Mouse (Mus musculus) liver, embryonic 14.5 days (tissue): ENCODE measurements at regions not wholly inside any gene's neighbourhood (a gene's known extent, or its start where the extent isn't known, plus 50 kb on each side); places are given as distances from the start of the nearest gene placed in this dataset.

Experiments
- ATAC-seq: fragments of 200-750 bp; cut with Nextera tagmentation; 2 replicates; pipeline ENCODE4 v1.8.0; 2017; ENCODE audit warnings: moderate number of reproducible peaks, mild to moderate bottlenecking, moderate library complexity; ENCODE audit not compliant: insufficient read depth
- DNase-seq, 3 experiments: peaks; one replicate each; pipeline ENCODE4 v3.0.0-alpha.2; 2012 to 2013; ENCODE audit warnings: low read depth in 3 of 3, low spot score in 3 of 3
- H3K27ac ChIP-seq: fragments of 300-500 bp; sonication (generic); 2 replicates; pipeline ENCODE4 v1.5.1; 2014; ENCODE audit warnings: moderate library complexity, mild to moderate bottlenecking, control low read depth, inconsistent platforms
- H3K27me3 ChIP-seq: fragments of 300-500 bp; sonication (generic); 2 replicates; pipeline ENCODE4 v1.6.1; 2014; ENCODE audit warnings: mild to moderate bottlenecking, low read length, moderate library complexity; ENCODE audit not compliant: control insufficient read depth, insufficient read depth
- H3K36me3 ChIP-seq: fragments of 300-500 bp; sonication (generic); replicated peaks from 2 replicates; pipeline ENCODE4 v1.6.1; 2014; ENCODE audit warnings: low read depth; ENCODE audit not compliant: control insufficient read depth, insufficient read depth
- H3K4me1 ChIP-seq, 2 experiments: fragments of 200-500 bp in 1 of 2; fragments of 300-500 bp in 1 of 2; sonication (generic) in 1 of 2; replicated peaks; 2 replicates each; pipeline ENCODE4 v1.6.1; 2012 to 2014; ENCODE audit warnings: antibody characterized with exemption in 1 of 2, inconsistent platforms in 1 of 2, low read length in 1 of 2; ENCODE audit not compliant: control insufficient read depth in 2 of 2, insufficient read depth in 2 of 2
- H3K4me2 ChIP-seq: fragments of 300-500 bp; sonication (generic); 2 replicates; pipeline ENCODE4 v1.6.1; 2014; ENCODE audit warnings: low read depth, mild to moderate bottlenecking, control low read depth, moderate library complexity
- H3K4me3 ChIP-seq, 2 experiments: fragments of 200-500 bp in 1 of 2; fragments of 300-500 bp in 1 of 2; sonication (generic) in 1 of 2; 2 replicates each; pipeline ENCODE4 v1.5.1; 2012 to 2014; ENCODE audit warnings: low read depth in 2 of 2, low read length in 2 of 2, mild to moderate bottlenecking in 2 of 2, control low read depth in 1 of 2, inconsistent platforms in 1 of 2, moderate library complexity in 1 of 2; ENCODE audit not compliant: insufficient read depth in 1 of 2
- H3K9ac ChIP-seq: fragments of 300-500 bp; sonication (generic); replicated peaks from 2 replicates; pipeline ENCODE4 v1.6.1; 2014; ENCODE audit warnings: mild to moderate bottlenecking, control low read depth, moderate library complexity
- H3K9me3 ChIP-seq: fragments of 300-500 bp; sonication (generic); 2 replicates; pipeline ENCODE4 v1.6.1; 2016; ENCODE audit warnings: low read length, mixed read lengths; ENCODE audit not compliant: control insufficient read depth
- CTCF ChIP-seq: IDR thresholded peaks from 2 replicates; pipeline ENCODE4 v1.5.1; 2016; ENCODE audit warnings: antibody characterized with exemption, low read depth, control low read depth
- EP300 ChIP-seq: IDR thresholded peaks from 2 replicates; pipeline ENCODE4 v1.6.1; 2016; ENCODE audit warnings: antibody characterized with exemption, low read depth
- WGBS: fragments of 180-500 bp; shearing (Covaris S2); extraction: QIAGEN DNeasy Blood & Tissue Kit; methylation state at CpG from one replicate; pipeline ENCODE4 v1.1.7; 2014; ENCODE audit not compliant: insufficient replicate concordance; 5-methylcytosine and 5-hydroxymethylcytosine counted together

GRCm38 (mm10) chr10:116713456-116713855 lies 132.1 kb upstream of the Cnot2 start:
- H3K4me1 ChIP-seq = no peaks in the 10 kb centered on the region
- H3K4me3 ChIP-seq = no peak overlapping the region
- no peak overlapping the region for H3K9ac ChIP-seq
- TF ChIP-seq EP300 (no peak), CTCF (no peak)
- H3K9me3 ChIP-seq = no peaks in the 10 kb centered on the region
- no peak overlapping the region for H3K4me2 ChIP-seq
- no peaks in the 10 kb centered on the region for H3K36me3 ChIP-seq
- WGBS = 49% methylated on average over 11 of the region's 11 CpGs
- DNase-seq (no peak), ATAC-seq (no peak)
- no peaks in the 10 kb centered on the region for H3K27me3 ChIP-seq
- no peak overlapping the region for H3K27ac ChIP-seq

- 50% methylated on average over 6 of the region's 6 CpGs for WGBS
- Histone ChIP-seq H3K4me1 (no peaks in the 10 kb centered on the region), H3K36me3 (no peaks in the 10 kb centered on the region), H3K27ac (no peak overlapping the region), H3K27me3 (no peaks in the 10 kb centered on the region), H3K9ac (no peak overlapping the region), H3K4me3 (no peak overlapping the region), H3K4me2 (no peak overlapping the region), H3K9me3 (no peaks in the 10 kb centered on the region)
- no peak for DNase-seq
- no peak for ATAC-seq
- no peak for TF ChIP-seq CTCF
- TF ChIP-seq EP300 = no peak
Observed at GRCm38 (mm10) chr10:116707025-116707424, 125.7 kb upstream of the Cnot2 start.

GRCm38 (mm10) chr10:116701281-116701680 lies 120.0 kb upstream of the Cnot2 start:
- Histone ChIP-seq H3K27me3 (no peaks in the 10 kb centered on the region), H3K36me3 (no peaks in the 10 kb centered on the region), H3K4me3 (no peak overlapping the region), H3K4me2 (no peak overlapping the region), H3K9ac (no peak overlapping the region), H3K27ac (no peak overlapping the region), H3K4me1 (no peaks in the 10 kb centered on the region), H3K9me3 (no peaks in the 10 kb centered on the region)
- WGBS = 63% methylated on average over 5 of the region's 5 CpGs
- TF ChIP-seq CTCF (no peak), EP300 (no peak)
- DNase-seq (no peak), ATAC-seq (no peak)

- Histone ChIP-seq H3K36me3 (no peaks in the 10 kb centered on the region), H3K27ac (no peak overlapping the region), H3K9ac (no peak overlapping the region), H3K9me3 (no peaks in the 10 kb centered on the region), H3K4me3 (no peak overlapping the region), H3K4me2 (no peak overlapping the region), H3K27me3 (no peaks in the 10 kb centered on the region), H3K4me1 (no peaks in the 10 kb centered on the region)
- ATAC-seq (no peak), DNase-seq (no peak)
- TF ChIP-seq EP300 (no peak), CTCF (no peak)
- WGBS = 77% methylated on average over 8 of the region's 8 CpGs
Observed at GRCm38 (mm10) chr10:116699711-116700110, 118.4 kb upstream of the Cnot2 start.

GRCm38 (mm10) chr10:116697628-116698316 lies 116.5 kb upstream of the Cnot2 start:
- Histone ChIP-seq H3K9me3 (no peaks in the 10 kb centered on the region), H3K4me1 (no peaks in the 10 kb centered on the region), H3K27ac (no peak overlapping the region), H3K9ac (no peak overlapping the region), H3K27me3 (no peaks in the 10 kb centered on the region), H3K4me2 (no peak overlapping the region), H3K4me3 (no peak overlapping the region), H3K36me3 (no peaks in the 10 kb centered on the region)
- no peak for TF ChIP-seq EP300
- TF ChIP-seq CTCF = no peak
- DNase-seq = no peak
- ATAC-seq = no peak
- WGBS = 64% methylated on average over 14 of the region's 14 CpGs
